Mouse (Mus musculus) cerebellum, adult 2 months (tissue): ENCODE results near the gene Disp3. TPM values are rescaled to one million over a fixed set of nuclear protein-coding genes. Genes with fewer than 3 reads are reported as not detected.

ENCODE experiments used
- DNase-seq, 2 experiments: peaks; one replicate each; pipeline ENCODE4 v3.0.0; 2021
- H3K27ac ChIP-seq: fragments of 200-500 bp; 2 replicates; pipeline ENCODE4 v1.5.1; 2012; ENCODE audit warnings: low read length, control low read depth, inconsistent platforms; ENCODE audit not compliant: insufficient read depth
- H3K27me3 ChIP-seq: fragments of 200-500 bp; 2 replicates; pipeline ENCODE4 v1.6.1; 2012; ENCODE audit warnings: inconsistent platforms, mild to moderate bottlenecking, low read length, moderate library complexity; ENCODE audit not compliant: control insufficient read depth, insufficient read depth
- H3K4me1 ChIP-seq: fragments of 200-500 bp; 2 replicates; pipeline ENCODE4 v1.6.1; 2011; ENCODE audit warnings: low read length; ENCODE audit not compliant: control insufficient read depth, insufficient read depth
- H3K4me3 ChIP-seq: fragments of 200-500 bp; replicated peaks from 2 replicates; pipeline ENCODE3; 2011; ENCODE audit warnings: mild to moderate bottlenecking, low read depth, low read length, control low read depth; ENCODE audit not compliant: insufficient read depth
- CTCF ChIP-seq: fragments of 200-500 bp; IDR thresholded peaks from 2 replicates; pipeline ENCODE4 v1.5.1; 2011; ENCODE audit warnings: low read depth, mild to moderate bottlenecking, control low read depth, low read length, moderate library complexity, borderline replicate concordance; ENCODE audit not compliant: insufficient read depth
- POLR2A ChIP-seq: fragments of 200-500 bp; IDR thresholded peaks from 2 replicates; pipeline ENCODE4 v1.6.1; 2011; ENCODE audit warnings: low read length, control low read depth, borderline replicate concordance; ENCODE audit not compliant: insufficient read depth
- WGBS: fragments of 180-500 bp; shearing (Covaris S2); methylation state at CpG from one replicate; pipeline ENCODE4 v1.1.7; 2018; 5-methylcytosine and 5-hydroxymethylcytosine counted together
- polyA plus RNA-seq: library from polyadenylated mRNA; depleted of rRNA; stranded (reverse); fragments of >200 nt; gene quantifications from 2 replicates; pipeline ENCODE4 v1.2.3, GENCODE M21; 2012

The Disp3 gene
- polyA plus RNA-seq, 1 experiment: 13.6 TPM

DNA sequence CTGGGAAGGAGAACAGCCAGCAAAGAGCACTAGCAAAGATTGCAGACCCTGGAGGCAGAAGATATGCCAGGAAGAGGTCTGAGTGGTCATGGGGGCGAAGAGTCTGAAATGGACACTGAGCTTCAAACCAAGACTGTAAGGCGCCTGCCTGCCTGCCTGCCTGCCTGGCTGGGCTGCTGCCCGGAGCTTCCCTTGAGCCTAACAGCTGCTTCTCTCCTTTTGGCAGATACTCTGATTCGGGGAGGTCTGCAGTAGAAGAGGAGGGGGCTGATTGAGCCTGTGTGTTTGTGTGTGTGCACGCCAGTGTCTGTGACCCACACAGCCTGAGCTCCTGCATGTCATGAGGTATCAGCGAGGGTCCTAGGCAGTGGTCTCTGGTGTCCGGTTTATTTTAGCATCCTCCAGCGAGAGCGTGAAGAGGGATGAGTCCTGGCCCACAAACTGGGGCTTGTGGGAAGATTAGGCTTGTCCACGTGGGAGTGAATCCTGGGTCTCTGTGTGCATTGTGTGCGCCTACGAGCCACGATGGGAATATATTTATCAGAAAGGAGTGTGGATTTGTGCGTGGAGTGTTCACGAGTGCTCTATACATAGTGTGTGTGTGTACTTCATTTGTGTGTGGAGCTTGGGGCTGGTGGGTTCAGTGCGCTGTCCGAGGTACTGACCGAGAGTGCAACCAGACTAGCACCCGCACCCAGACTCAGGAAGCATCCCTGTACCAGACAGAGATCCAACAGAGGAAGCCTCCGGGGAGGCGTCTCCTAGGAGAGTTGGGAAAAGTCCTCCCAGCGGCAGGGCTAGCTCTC, 1.3 kb downstream of the Disp3 start:
- Histone ChIP-seq H3K4me3 (peak overlapping the region; percentile 66), H3K27ac (no peak overlapping the region), H3K4me1 (peaks cover 10% of the 10 kb centered on the region), H3K27me3 (no peaks in the 10 kb centered on the region)
- no peak for TF ChIP-seq CTCF
- no peak for TF ChIP-seq POLR2A
- peak; percentile 26 to 33 for DNase-seq
- 5% methylated on average over 22 of the region's 22 CpGs for WGBS

GRCm38 (mm10) chr4:148284219-148284618, 3.5 kb downstream of the Disp3 start:
- H3K27ac ChIP-seq: no peak overlapping the region
- no peaks in the 10 kb centered on the region for H3K27me3 ChIP-seq
- peaks cover 10% of the 10 kb centered on the region for H3K4me1 ChIP-seq
- TF ChIP-seq CTCF (no peak), POLR2A (no peak)
- 48% methylated on average over 13 of the region's 13 CpGs for WGBS
- peak in 1 of 2 experiments; percentile 21 for DNase-seq
- H3K4me3 ChIP-seq: peak overlapping the region; percentile 4

DNA sequence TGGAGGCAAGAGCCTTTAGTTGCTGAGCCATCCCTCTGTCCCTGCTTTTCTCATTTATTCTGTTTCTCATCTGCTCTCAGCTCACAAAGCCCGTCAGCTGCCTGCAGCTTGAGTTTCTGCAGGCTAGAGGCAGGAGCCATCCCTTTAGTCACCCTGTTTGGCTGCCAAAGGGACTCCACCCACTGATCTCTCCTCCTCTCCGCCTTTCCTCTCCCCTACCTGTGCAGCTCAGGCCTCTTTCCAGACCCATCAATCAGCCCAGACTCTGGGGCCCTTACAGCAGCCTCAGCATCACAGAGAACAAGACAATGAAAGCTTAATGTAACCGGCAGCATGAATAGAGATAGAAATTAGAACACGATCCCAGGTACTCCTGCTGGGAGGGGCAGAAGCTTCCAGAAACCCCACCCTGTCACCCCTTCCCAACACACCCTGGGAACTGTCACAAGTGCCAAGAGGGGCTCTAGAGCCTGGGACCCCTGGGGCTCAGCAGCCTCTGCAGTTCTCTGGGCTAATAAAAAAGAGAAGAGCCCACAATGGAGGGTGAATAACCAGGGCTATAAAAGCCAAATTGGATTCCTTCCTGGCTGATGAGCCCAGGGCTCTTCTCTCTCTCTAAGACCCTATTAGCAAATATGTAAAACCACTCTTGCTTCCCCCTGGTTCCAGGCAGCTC, 10.8 kb downstream of the Disp3 start:
- H3K4me3 ChIP-seq: no peak overlapping the region
- no peaks in the 10 kb centered on the region for H3K27me3 ChIP-seq
- 63% methylated on average over 4 of the region's 4 CpGs for WGBS
- no peak for DNase-seq
- peaks cover 4% of the 10 kb centered on the region; the same call in 1 of the 2 replicates for H3K4me1 ChIP-seq
- no peak overlapping the region for H3K27ac ChIP-seq
- no peak for TF ChIP-seq CTCF
- no peak for TF ChIP-seq POLR2A

GRCm38 (mm10) chr4:148274671-148275070, 13.1 kb downstream of the Disp3 start:
- no peak overlapping the region for H3K27ac ChIP-seq
- no peak for TF ChIP-seq POLR2A
- TF ChIP-seq CTCF: no peak
- DNase-seq: no peak
- H3K27me3 ChIP-seq: no peaks in the 10 kb centered on the region
- 66% methylated on average over 3 of the region's 3 CpGs for WGBS
- peaks cover 4% of the 10 kb centered on the region; the same call in 1 of the 2 replicates for H3K4me1 ChIP-seq
- no peak overlapping the region for H3K4me3 ChIP-seq

DNA sequence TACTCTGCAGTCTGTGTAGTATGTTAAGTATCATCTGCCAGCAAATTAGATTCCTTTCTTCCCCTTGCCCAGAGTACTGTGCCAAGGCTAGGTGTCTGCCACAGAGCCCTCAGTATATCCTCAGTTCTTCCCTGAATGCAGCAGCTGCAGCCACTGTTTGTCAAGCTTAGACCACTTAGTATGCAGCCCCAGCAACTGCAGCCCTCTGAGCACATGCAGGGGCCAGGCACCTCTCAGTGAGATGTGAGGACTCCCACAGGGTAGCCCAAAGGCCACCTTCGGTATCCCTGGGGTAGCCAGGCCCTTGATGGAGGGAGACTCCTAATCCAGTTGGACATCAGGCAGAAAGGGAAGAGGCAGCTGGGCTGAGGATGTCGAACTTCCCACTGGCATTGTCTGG, 14.5 kb downstream of the Disp3 start:
- H3K4me1 ChIP-seq: peaks cover 4% of the 10 kb centered on the region; the same call in 1 of the 2 replicates

GRCm38 (mm10) chr4:148271656-148272055, 16.1 kb downstream of the Disp3 start:
- WGBS: 65% methylated on average over 39 of the region's 39 CpGs
- H3K27me3 ChIP-seq: no peaks in the 10 kb centered on the region
- no peak for TF ChIP-seq CTCF
- TF ChIP-seq POLR2A: no peak
- no peak overlapping the region for H3K27ac ChIP-seq
- DNase-seq: no peak
- no peak overlapping the region for H3K4me3 ChIP-seq
- H3K4me1 ChIP-seq: no peaks in the 10 kb centered on the region; the same call in 1 of the 2 replicates

More for the DNA sequence above, 14.5 kb downstream of the Disp3 start:
- TF ChIP-seq POLR2A (no peak), CTCF (no peak)
- Histone ChIP-seq H3K27ac (no peak overlapping the region), H3K27me3 (no peaks in the 10 kb centered on the region), H3K4me3 (no peak overlapping the region)
- WGBS: 28% methylated on average over 2 of the region's 2 CpGs
- DNase-seq: no peak

- TF ChIP-seq POLR2A (no peak), CTCF (no peak)
- H3K27me3 ChIP-seq: no peaks in the 10 kb centered on the region
- no peak for DNase-seq
- no peak overlapping the region for H3K4me3 ChIP-seq
- no peaks in the 10 kb centered on the region for H3K4me1 ChIP-seq
- WGBS: 86% methylated on average over 6 of the region's 6 CpGs
- H3K27ac ChIP-seq: no peak overlapping the region
Observed at GRCm38 (mm10) chr4:148266973-148267507, 20.7 kb downstream of the Disp3 start.
